Mouse (Mus musculus) heart, postnatal 0 days (tissue): Measurements from ENCODE around the gene Rbm47.

ENCODE experiments used
- CTCF ChIP-seq: IDR thresholded peaks from 2 replicates; pipeline ENCODE4 v1.5.1; 2016; ENCODE audit warnings: antibody characterized with exemption, control low read depth, low read depth
- EP300 ChIP-seq: IDR thresholded peaks from 2 replicates; pipeline ENCODE4 v1.6.1; 2016; ENCODE audit warnings: antibody characterized with exemption, low read depth

DNA sequence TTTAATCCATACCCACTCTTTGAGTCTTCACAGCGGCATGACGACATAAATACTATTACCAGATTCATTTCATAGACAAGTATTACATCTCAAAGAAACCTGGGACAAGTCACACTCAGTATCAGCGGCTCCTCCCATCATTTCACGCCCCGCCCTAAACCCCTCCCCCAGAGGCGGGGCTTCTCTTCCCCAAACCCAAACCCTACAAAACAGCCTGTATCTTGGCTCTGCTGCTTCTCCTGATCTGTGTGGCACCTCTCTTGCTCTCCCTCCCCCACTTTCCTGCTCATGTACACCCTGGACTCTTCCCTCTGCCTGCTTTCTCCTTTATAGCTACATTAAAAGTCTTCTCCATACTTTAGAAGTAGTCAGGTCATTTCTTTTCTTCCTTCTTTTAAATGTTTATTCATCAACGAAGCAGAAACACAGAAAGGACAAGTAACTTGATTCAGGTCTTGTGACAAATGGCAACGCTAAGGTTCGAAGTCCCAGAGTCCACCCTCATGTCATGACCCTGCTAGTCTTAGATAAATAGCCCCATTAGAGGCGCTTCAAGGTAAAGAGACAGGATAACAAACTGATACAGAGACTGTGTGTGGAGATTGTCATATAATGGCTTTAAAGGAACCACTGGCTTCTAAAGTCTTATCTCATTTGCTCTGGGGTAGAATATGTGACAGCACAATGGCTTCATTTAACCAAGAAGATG lies 42.8 kb upstream of the Rbm47 start:
- TF ChIP-seq EP300, result no peak
- no peak for TF ChIP-seq CTCF
